Mouse (Mus musculus) kidney, postnatal 14 days (tissue): Measurements from ENCODE around the gene Whrn.
A peak's percentile ranks its signal among the peaks of the same experiment; 100 is the strongest.

Experiments used
- DNase-seq: peaks from one replicate; pipeline ENCODE4 v3.0.0; 2022; ENCODE audit warnings: mixed read lengths

Gene Whrn

DNA sequence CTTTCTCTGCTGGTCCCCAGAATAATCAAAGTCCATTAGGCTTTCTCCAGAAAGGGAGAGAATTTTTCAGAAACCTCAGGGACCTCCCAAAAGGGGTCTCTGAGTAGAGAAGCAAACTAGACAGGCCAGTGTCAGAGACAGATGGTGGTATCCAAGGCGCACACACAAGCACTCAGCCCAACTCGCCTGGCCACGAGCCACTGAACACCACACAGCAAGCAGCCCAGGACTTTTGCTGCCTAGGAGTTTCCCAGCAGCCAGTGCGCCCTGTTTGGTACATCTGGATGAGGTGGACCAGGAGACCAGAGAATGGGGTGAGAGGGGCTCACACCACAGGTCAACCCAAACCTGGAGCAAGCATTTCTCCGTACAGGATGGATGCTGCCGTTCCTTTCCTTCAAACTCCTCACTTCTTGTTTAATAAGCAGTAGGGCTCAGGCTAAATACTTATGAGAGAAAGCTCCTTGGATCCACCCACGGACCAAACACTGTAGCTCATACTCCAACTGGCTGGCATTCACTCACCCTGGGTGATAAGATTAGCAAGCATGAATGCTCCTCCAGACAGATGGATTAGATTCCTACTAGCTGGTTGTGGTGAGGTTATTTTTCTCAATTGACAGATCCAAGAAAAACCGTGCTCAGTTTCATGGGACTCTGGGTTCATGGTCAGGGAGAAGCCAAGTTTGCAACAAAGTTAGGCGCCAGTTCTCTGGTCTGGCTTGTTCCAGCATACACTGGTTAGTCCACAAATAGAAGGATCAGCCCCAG lies 2.3 kb downstream of the Whrn start:
- DNase-seq: no peak

DNA sequence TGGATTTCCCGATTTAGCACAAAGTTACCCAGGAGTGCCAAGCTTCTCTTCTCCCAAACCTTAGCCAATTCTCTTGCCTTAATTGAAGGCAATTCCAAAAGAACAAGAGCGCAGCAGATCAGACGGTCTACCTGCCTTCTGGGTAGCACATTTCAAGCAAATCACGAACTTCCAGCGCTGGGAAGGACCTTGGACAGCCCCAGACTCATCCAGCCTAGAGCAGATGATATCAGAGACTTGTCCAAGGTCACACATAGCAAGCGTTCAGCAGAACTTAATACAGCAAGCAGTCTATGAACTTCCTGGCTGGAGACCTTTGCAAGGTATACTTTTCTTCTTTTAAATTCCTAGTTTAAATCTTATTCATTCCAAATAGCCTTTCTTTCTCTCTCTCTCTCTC lies 4.3 kb downstream of the Whrn start:
- DNase-seq: no peak

- no peak for DNase-seq
Measured at GRCm38 (mm10) chr4:63490146-63490545, 5.6 kb downstream of the Whrn start.

DNA sequence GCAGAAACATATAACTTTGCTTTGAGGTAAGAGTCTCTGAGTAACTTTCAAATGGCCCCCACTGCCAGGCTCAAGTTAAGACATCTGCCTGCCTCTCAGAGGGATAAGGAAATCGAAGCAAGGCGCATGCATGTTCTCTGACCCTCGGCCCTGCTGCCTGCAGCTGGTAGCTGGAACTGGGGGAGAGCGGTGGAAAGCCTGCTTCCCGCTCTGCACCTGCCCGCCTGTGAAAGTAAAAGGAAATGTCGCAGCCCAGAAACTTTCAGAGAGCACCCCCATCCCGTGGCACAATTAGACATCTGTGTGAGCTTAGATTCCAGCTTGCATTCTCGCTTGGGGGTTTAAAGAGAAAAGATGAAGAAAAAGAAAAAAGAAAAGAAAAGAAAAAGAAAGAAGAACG lies 6.1 kb downstream of the Whrn start:
- no peak for DNase-seq

DNA sequence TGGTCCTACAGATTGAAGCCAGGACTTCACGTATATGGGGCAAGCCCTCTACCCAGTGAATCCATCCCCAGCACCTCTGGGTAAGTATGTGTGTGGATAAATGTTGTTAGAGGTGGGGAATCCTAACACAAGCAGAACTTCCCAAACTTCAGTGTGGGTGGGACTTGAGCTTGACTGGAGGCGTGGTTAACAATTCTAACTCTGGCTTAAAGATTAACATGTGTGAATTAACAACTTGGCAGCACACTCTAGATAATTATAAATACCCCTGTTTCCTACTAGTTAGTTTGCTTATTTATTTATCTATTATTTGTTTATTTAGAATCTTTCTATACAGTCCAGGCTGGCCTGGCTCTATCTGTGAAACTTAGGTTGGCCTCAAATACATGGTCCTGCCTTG lies 7.9 kb downstream of the Whrn start:
- peak; percentile 27 for DNase-seq

- DNase-seq: no peak
Measured at GRCm38 (mm10) chr4:63487256-63487655, 8.5 kb downstream of the Whrn start.

DNA sequence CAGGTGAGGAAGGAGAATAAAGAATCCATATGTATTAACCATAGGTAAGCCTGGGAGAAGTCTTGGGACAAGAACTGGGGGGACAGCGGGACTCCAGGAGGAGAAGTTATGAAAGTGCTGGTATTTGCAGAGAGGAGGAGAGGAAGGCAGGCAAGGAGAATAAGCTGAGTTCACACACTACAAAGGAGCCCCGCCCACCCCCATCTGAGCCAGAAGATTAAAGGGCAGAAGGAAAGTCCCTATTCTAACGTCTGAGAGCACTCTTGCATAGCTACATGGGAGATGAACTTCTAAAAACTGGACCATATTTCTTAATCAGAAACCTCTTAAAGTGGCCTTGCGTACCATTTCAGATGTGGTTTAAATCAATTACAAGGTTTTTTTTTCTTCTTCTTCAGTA lies 9.3 kb downstream of the Whrn start:
- DNase-seq: peak; percentile 72

DNA sequence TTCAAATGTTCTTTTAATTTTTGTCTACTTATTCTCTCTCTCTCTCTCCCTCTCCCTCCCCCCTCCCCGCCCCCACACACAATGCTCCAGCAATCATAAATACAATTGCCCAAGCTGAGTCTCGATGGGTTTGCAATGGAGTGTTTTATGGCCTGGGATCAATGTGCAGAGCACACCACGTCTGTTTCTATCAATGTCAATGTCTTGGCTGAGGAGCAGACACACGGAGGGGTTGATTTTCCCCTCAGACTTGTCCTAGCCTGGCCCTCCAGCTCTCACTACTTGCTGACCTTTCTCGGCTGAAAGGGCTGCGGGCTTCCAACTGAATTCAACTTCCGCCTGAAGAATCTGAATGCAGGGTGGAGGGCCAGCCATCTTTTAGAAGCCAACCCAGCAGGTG lies 12.1 kb downstream of the Whrn start:
- DNase-seq: no peak

- DNase-seq: peak; percentile 51
Measured at GRCm38 (mm10) chr4:63480845-63481167, 15.0 kb downstream of the Whrn start.

GRCm38 (mm10) chr4:63480098-63480844 lies 15.5 kb downstream of the Whrn start:
- peak; percentile 62 for DNase-seq

- no peak for DNase-seq
Measured at GRCm38 (mm10) chr4:63478036-63478435, 17.8 kb downstream of the Whrn start.

GRCm38 (mm10) chr4:63476891-63477290 lies 18.9 kb downstream of the Whrn start:
- no peak for DNase-seq

GRCm38 (mm10) chr4:63475208-63475607 lies 20.6 kb downstream of the Whrn start:
- no peak for DNase-seq

DNA sequence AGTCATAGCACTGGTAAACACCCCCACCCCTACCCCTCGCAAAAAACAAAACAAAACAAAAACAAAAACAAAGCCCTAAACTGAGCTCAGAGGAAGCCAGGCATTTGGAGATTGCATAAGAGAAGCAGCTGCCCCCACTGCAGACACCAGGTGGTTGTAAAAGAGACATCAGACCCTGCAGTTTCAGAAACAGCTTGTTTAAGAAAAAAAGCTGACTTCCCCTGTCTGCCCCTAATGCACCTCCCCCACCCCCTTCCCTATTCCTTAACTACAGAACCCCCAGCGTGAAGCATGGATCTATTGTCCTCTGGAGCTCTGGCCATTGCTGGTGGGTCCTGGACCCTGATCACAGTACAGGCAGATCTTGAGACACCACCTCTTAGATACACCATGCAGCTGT lies 21.4 kb downstream of the Whrn start:
- no peak for DNase-seq

GRCm38 (mm10) chr4:63467338-63467737 lies 28.5 kb downstream of the Whrn start:
- no peak for DNase-seq

DNA sequence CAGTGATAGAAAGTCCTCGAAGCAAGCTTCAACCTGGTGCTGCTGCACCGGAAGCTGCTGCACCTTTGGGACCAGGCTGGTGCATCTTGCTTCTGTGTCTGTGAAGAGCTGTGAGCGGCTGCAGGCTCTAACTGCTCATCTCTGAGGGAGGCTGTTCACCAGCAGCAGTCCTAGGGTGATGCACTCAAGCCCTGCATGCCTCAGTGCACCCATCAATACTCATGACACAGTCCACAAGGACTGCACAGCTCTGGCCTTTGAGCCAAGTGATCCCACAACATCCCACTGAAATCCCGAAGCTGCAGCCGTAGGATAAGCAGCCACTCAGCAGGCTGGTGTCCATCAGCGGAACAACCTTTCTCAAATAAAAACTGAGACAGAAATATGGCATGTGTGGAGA lies 29.6 kb downstream of the Whrn start:
- no peak for DNase-seq

DNA sequence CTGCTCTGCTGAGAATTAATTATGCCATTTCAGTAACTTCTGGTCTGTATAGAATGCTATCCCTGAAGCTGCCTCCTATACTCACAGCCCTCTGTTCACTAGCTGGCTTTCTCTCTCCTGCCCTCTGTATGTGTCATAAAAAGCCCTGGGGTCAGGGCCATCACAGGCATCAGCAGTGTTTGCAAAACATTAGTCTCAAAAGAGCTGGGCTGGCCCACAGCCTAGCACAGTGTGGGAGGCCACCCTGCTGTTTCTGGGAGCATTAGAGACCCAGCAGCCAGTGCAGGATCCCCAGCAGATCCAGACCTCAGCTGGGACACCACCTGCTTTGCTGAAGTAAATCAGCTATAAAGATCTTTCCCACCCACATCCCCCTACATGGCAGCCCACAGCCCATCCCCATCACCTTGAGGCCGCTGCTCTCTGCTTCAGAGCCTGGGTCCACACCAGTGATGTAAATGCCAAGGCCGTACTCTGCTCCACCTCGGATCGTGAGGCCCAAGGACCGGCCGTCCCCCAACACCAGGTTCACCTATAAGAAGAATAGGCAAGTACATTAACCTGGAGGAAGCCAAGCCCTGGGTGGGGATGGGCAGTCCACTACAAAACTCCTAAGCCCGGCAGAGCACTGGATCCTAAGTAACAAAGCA lies 34.8 kb downstream of the Whrn start:
- no peak for DNase-seq

DNA sequence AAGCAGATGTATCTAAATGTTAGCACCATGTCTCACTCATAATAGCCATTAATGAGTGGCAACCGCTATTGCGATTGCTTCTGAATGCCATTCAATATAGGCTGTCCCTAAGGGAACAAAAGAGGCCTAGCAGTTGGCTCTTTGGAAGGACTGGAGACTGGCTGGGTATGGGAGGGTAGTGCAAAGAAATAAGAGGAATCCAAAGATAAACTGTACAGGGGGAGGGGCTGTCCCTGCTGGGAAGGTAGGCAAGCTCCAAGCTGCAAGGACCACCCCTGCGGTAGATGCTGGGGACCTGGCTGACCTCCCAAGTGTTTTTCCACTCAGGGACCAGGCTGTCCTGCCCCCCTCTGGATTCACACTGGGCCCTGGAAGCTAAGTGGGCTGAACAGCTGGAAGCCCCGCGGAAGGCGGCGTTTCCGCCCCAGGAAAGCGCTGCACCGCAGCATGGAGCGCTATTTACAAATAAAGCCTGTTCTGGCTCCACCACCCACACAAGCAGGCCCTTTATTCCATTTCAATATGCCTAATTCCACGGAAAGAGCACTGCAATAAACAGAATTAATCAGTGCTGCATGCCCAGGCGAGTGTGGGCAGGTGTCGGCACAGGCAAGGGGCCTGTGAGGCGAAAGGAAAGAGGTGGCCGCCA lies 36.5 kb downstream of the Whrn start:
- no peak for DNase-seq

- no peak for DNase-seq
Measured at GRCm38 (mm10) chr4:63456547-63456946, 39.2 kb downstream of the Whrn start.

DNA sequence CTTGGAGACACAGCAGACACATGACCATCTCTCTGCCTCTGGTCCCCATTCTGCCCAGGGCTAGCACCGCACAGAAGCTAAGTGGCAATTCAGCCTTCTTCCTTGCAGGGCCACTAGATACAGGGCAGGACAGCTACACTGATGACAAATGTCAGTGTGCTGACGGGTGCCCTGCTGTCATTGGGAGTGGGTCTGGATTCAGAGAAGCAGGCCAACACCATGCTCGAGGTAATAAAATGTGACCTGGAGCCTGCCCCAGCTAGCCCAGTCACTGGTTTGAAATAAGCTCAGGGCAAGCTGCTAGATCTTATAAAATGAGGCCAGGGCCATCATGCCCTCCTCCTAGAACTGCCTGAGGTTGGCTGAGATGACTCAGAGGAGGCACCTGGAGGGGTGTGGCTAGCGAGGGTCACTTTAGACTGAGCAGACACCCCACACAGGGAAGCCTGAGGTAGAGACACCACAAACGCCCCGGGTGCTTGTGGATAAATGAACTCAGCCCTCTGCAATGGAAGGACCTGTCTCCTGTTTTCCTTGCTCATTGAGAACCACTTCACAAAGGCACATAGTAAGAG lies 41.8 kb downstream of the Whrn start:
- no peak for DNase-seq

- DNase-seq: no peak
Measured at GRCm38 (mm10) chr4:63452555-63452954, 43.2 kb downstream of the Whrn start.

DNA sequence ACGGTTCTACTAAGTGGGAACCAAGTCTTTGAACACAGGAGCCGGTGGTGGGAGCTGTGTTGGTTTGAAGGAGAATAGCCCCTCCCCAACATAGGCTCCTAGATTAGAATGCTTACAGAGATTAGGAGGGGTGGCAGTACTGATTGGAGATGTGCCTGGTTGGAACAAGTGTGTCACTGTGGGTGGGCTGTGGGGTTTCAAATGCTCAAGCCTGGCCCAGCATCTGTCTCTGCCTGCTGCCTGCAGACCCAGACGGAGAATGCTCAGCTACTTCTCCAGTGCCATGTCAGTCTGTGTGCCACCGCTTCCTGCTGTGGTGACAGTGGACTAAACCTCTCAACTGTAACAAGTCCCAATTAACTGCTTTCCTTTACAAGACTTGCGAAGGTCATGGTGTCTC lies 45.2 kb downstream of the Whrn start:
- no peak for DNase-seq

DNA sequence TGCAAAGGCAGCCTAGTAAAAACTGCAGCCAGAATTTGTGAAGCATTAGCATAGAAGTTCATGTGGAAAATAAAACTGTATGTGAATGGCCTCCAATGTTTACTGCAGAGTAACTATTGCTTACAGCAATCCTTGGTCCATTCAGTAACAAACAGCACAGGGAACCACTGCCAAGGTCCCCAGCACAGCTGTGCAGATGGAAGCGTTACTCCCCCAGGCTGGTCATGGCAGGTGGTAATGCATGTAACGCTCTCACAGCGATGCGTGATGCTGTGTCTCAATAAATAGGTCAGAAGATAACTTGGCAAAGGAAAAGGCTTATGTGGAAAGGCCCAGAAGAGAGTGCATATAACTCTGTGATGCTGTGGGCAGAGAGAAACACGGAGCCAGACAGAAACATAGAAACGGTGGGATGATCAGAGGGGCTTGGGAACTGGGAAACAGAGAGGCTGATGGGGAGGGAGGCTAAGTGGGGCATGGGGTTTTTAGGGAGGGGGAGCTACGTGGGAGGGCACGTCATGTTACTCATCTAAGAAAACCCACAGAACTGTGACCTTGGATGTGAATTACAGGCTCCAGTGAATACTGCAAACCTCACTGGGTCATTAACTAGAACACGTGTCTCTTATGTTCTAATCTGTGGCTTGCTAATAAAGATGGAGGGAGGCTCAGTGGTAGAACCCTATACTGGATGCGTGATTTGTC lies 51.3 kb downstream of the Whrn start:
- DNase-seq: no peak
